Mouse (Mus musculus) forebrain, embryonic 14.5 days (tissue): Measurements from ENCODE around the gene Vapa. TPM values are rescaled to one million over a fixed set of nuclear protein-coding genes. Genes with fewer than 3 reads are reported as not detected.

ENCODE experiments used
- ATAC-seq: fragments of 200-750 bp; cut with Nextera tagmentation; 2 replicates; pipeline ENCODE4 v1.8.0; 2017; ENCODE audit warnings: mild to moderate bottlenecking, moderate library complexity
- DNase-seq: peaks from one replicate; pipeline ENCODE4 v3.0.0-alpha.2; 2015; ENCODE audit warnings: low spot score
- H3K27ac ChIP-seq: fragments of 300-500 bp; sonication (generic); 2 replicates; pipeline ENCODE4 v1.5.1; 2014; ENCODE audit warnings: low read depth, mild to moderate bottlenecking, control low read depth, low read length, moderate library complexity
- H3K27me3 ChIP-seq: fragments of 300-500 bp; sonication (generic); replicated peaks from 2 replicates; pipeline ENCODE4 v1.6.1; 2014; ENCODE audit warnings: low read length, control low read depth, mixed read lengths; ENCODE audit not compliant: control insufficient read depth, insufficient read depth
- H3K36me3 ChIP-seq: fragments of 300-500 bp; sonication (generic); 2 replicates; pipeline ENCODE4 v1.6.1; 2014; ENCODE audit warnings: low read length, control low read depth; ENCODE audit not compliant: control insufficient read depth, insufficient read depth
- H3K4me1 ChIP-seq: fragments of 300-500 bp; sonication (generic); 2 replicates; pipeline ENCODE4 v1.6.1; 2014; ENCODE audit warnings: antibody characterized with exemption, low read length, control low read depth; ENCODE audit not compliant: control insufficient read depth, insufficient read depth
- H3K4me2 ChIP-seq: fragments of 300-500 bp; sonication (generic); 2 replicates; pipeline ENCODE4 v1.6.1; 2014; ENCODE audit warnings: mild to moderate bottlenecking, control low read depth, low read length
- H3K4me3 ChIP-seq: fragments of 300-500 bp; sonication (generic); 2 replicates; pipeline ENCODE4 v1.5.1; 2014; ENCODE audit warnings: low read depth, low read length, control low read depth
- H3K9ac ChIP-seq: fragments of 300-500 bp; sonication (generic); 2 replicates; pipeline ENCODE4 v1.6.1; 2014; ENCODE audit warnings: mild to moderate bottlenecking, low read length, control low read depth, moderate library complexity
- H3K9me3 ChIP-seq: fragments of 300-500 bp; sonication (generic); replicated peaks from 2 replicates; pipeline ENCODE4 v1.6.1; 2016; ENCODE audit warnings: low read length, control low read depth, mixed read lengths; ENCODE audit not compliant: control insufficient read depth
- WGBS: fragments of 180-500 bp; shearing (Covaris S2); extraction: QIAGEN DNeasy Blood & Tissue Kit; methylation state at CpG from one replicate; pipeline ENCODE4 v1.1.7; 2014; 5-methylcytosine and 5-hydroxymethylcytosine counted together
- polyA plus RNA-seq: library from polyadenylated mRNA; unstranded; fragments of >200 nt; fragmentation: Nextera tagmentation; extraction: Ambion mirVana; gene quantifications from 2 replicates; pipeline ENCODE4 v1.2.1, GENCODE M21; 2014

The Vapa gene
- polyA plus RNA-seq, 1 experiment from 2014 or later, result 247 TPM

DNA sequence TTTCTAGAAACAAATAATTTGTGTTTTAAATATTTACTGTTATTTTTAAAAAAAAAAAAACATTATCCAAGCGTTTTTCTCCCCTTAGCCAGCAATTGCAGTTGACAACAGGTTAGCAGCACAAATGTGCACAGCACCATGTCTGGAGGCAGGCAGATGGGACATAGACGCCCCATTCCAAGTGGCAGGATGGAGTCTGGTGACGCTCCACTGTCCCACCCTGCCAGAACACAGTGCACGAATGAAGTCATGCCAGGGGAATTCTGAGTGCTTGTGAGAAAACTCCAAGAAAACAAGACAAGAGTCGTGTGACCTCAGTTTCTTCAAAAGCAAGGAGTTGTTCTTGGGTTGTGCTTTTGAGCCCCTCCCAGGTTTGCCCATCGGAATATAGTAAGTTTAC is 50.0 kb downstream of the Vapa start:
- peak; percentile 70; the same call in 1 of the 2 replicates for ATAC-seq
- H3K27ac ChIP-seq, result no peak overlapping the region
- H3K9me3 ChIP-seq, result no peaks in the 10 kb centered on the region
- WGBS, result 59% methylated on average over 6 of the region's 6 CpGs
- H3K9ac ChIP-seq, result no peak overlapping the region
- H3K36me3 ChIP-seq, result no peaks in the 10 kb centered on the region
- DNase-seq, result peak; percentile 56
- no peak overlapping the region for H3K4me3 ChIP-seq
- no peak overlapping the region for H3K4me2 ChIP-seq
- H3K27me3 ChIP-seq, result no peaks in the 10 kb centered on the region
- no peaks in the 10 kb centered on the region for H3K4me1 ChIP-seq

DNA sequence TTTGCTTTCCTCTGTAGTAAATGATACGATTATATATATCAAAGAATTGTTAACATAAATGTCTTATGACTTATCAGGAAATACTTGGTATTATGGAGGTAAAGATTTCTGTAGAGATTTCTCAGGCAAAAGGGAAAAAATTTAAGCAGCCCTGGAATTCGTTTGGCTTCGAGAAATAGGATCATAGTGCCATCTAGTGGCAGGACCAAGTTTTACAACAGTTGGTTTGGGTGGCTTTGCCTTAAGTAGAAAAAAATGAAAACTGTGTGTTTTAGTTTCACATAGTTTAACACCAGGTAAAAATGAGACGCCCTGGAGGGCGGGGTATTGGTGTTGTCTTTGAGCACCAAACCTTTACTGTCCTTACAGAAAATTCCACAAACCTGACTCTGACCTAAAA is 50.6 kb downstream of the Vapa start:
- Histone ChIP-seq H3K27ac (no peak overlapping the region), H3K4me2 (no peak overlapping the region), H3K4me1 (no peaks in the 10 kb centered on the region), H3K9me3 (no peaks in the 10 kb centered on the region), H3K27me3 (no peaks in the 10 kb centered on the region), H3K9ac (no peak overlapping the region), H3K36me3 (no peaks in the 10 kb centered on the region), H3K4me3 (no peak overlapping the region)
- ATAC-seq, result no peak; the same call in 1 of the 2 replicates
- WGBS, result 7% methylated on average over 5 of the region's 5 CpGs
- peak; percentile 90 for DNase-seq

- ATAC-seq, result no peak
- no peak overlapping the region for H3K4me3 ChIP-seq
- DNase-seq, result peak; percentile 36
- H3K27ac ChIP-seq, result no peak overlapping the region
- H3K9ac ChIP-seq, result no peak overlapping the region
- H3K4me2 ChIP-seq, result no peak overlapping the region
- H3K36me3 ChIP-seq, result no peaks in the 10 kb centered on the region
- H3K9me3 ChIP-seq, result no peaks in the 10 kb centered on the region
- no peaks in the 10 kb centered on the region for H3K4me1 ChIP-seq
- 63% methylated on average over 6 of the region's 6 CpGs for WGBS
- no peaks in the 10 kb centered on the region for H3K27me3 ChIP-seq
Observed at GRCm38 (mm10) chr17:65561361-65562015, 51.9 kb downstream of the Vapa start.

DNA sequence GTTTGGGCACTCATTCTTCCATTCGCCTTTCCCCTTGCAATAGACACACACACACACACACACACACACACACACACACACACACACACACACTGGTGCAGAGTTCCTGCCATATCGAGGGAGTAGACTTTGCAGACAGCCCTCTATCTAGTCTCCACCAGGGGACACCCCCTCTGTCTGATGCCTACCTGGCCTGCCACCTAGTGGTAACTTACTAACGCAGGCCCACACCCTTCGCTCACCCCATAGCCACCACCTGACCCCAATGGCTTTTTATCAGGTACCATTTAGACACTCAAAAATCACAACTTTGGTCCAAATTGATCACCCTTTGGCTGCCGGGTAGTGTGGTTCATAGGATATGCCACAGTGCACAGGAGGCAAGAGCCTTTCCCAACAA is 54.1 kb downstream of the Vapa start:
- Histone ChIP-seq H3K4me3 (no peak overlapping the region), H3K4me2 (no peak overlapping the region), H3K27me3 (no peaks in the 10 kb centered on the region), H3K4me1 (no peaks in the 10 kb centered on the region), H3K27ac (no peak overlapping the region), H3K9me3 (no peaks in the 10 kb centered on the region), H3K9ac (no peak overlapping the region), H3K36me3 (no peaks in the 10 kb centered on the region)
- 59% methylated on average over 5 of the region's 5 CpGs for WGBS
- ATAC-seq (no peak), DNase-seq (no peak)

GRCm38 (mm10) chr17:65558788-65559187 is 54.6 kb downstream of the Vapa start:
- Histone ChIP-seq H3K4me2 (no peak overlapping the region), H3K9ac (no peak overlapping the region), H3K36me3 (no peaks in the 10 kb centered on the region), H3K4me1 (no peaks in the 10 kb centered on the region), H3K9me3 (no peaks in the 10 kb centered on the region), H3K27me3 (no peaks in the 10 kb centered on the region), H3K27ac (no peak overlapping the region), H3K4me3 (no peak overlapping the region)
- no peak for ATAC-seq
- DNase-seq, result no peak
- WGBS, result 61% methylated on average over 9 of the region's 9 CpGs

DNA sequence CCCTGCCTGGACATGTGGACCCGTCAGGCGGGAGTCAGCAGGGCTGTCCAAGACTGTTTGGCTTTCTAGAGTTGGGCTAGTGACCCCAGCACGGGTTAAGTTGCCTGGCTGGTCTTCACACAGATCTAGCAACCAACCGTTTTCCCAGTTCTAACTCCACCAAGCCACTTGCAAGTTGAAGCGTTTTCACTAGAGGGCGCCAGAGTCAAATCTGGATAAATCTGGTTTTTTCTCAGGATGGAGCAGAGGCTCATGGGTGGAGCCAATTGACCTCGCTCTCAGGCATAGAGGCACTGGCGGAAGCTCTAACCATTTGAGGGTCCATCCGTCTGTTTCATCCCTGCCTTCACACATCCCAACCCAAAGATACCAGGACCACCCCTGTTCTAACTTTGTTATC is 55.1 kb downstream of the Vapa start:
- H3K27ac ChIP-seq, result no peak overlapping the region
- no peak overlapping the region for H3K4me2 ChIP-seq
- peak; percentile 61 for DNase-seq
- no peaks in the 10 kb centered on the region for H3K27me3 ChIP-seq
- no peak overlapping the region for H3K4me3 ChIP-seq
- H3K9me3 ChIP-seq, result no peaks in the 10 kb centered on the region
- 43% methylated on average over 9 of the region's 9 CpGs for WGBS
- no peaks in the 10 kb centered on the region for H3K36me3 ChIP-seq
- H3K4me1 ChIP-seq, result no peaks in the 10 kb centered on the region
- no peak overlapping the region for H3K9ac ChIP-seq
- peak; percentile 24; the same call in 1 of the 2 replicates for ATAC-seq

GRCm38 (mm10) chr17:65557212-65557611 is 56.1 kb downstream of the Vapa start:
- H3K4me2 ChIP-seq, result no peak overlapping the region
- no peaks in the 10 kb centered on the region for H3K36me3 ChIP-seq
- no peaks in the 10 kb centered on the region for H3K9me3 ChIP-seq
- H3K4me1 ChIP-seq, result no peaks in the 10 kb centered on the region
- ATAC-seq (no peak), DNase-seq (no peak)
- 88% methylated on average over 6 of the region's 6 CpGs for WGBS
- H3K9ac ChIP-seq, result no peak overlapping the region
- H3K4me3 ChIP-seq, result no peak overlapping the region
- H3K27ac ChIP-seq, result no peak overlapping the region
- H3K27me3 ChIP-seq, result no peaks in the 10 kb centered on the region

DNA sequence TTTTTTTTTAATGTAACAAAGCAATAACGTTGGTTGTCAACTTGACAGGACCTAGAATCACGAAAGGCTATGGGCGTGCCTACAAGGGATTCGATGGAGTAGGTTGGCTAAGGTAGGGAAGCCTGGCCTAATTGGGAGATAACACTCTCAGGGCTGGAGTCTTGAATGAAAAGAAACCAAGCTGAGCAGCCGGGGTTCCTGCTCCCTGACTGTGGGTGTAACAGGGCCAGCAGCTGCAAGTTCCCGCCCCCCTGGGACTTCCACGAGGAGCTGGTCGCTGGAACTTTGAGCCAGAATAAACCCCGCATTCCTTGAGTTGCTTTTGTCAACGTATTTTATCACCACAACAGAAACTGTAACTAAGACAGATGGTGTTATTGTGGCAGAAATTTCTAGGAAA is 56.6 kb downstream of the Vapa start:
- Histone ChIP-seq H3K4me1 (no peaks in the 10 kb centered on the region), H3K27me3 (no peaks in the 10 kb centered on the region), H3K27ac (no peak overlapping the region), H3K4me2 (no peak overlapping the region), H3K36me3 (no peaks in the 10 kb centered on the region), H3K9me3 (no peaks in the 10 kb centered on the region), H3K9ac (no peak overlapping the region), H3K4me3 (no peak overlapping the region)
- no peak for ATAC-seq
- WGBS, result 70% methylated on average over 10 of the region's 10 CpGs
- no peak for DNase-seq

DNA sequence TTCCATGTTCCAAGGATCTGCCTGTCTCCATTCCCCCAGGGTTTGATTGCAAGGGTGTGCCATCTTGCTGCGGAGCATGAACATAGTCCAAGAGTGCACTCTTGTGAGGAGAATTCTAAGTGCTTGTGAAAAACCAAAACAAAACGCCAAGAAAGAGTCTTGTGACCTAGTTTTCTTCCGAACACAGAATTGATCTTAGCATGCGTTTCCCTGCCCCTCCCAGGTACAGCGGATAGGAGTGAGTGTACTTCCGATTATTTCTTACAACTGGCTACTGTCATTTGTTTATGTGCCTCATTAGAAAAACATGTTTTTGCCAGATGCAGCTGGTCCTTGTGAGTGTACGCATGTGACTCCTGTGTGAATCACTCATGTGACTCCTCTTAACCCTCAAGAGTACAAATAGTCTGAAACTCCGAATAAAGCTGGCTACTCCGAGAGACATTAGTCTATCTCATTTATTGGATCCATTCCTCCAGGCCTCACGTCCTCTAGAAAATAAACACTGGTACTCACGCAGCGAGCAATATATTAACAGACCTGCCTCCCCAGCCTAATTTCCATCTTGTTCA is 60.8 kb downstream of the Vapa start:
- no peak overlapping the region for H3K4me3 ChIP-seq
- H3K4me2 ChIP-seq, result no peak overlapping the region
- no peaks in the 10 kb centered on the region for H3K36me3 ChIP-seq
- DNase-seq (no peak), ATAC-seq (no peak)
- no peaks in the 10 kb centered on the region for H3K4me1 ChIP-seq
- no peak overlapping the region for H3K9ac ChIP-seq
- WGBS, result 88% methylated on average over 12 of the region's 12 CpGs
- no peaks in the 10 kb centered on the region for H3K9me3 ChIP-seq
- no peak overlapping the region for H3K27ac ChIP-seq
- H3K27me3 ChIP-seq, result no peaks in the 10 kb centered on the region
